Mouse (Mus musculus): ENCODE measurements around the gene Bcdin3d. TPM values are rescaled to one million over a fixed set of nuclear protein-coding genes. Genes with fewer than 3 reads are reported as not detected.

Gene Bcdin3d
- polyA plus RNA-seq, 1 experiment from 2014 or later = 13.2 TPM

Other genes with a start within 250 kb of the Bcdin3d start
- 0.45 and 1.00 TPM in 2 replicates for gene Kcnh3, start 249.9 kb downstream of the Bcdin3d start, polyA plus RNA-seq (2015; fragmentation: Nextera tagmentation; extraction: Ambion mirVana)
- gene Mcrs1, start 222.8 kb downstream of the Bcdin3d start, polyA plus RNA-seq (2015; fragmentation: Nextera tagmentation; extraction: Ambion mirVana) = 119 and 121 TPM in 2 replicates
- gene Prpf40b, start 179.6 kb downstream of the Bcdin3d start, polyA plus RNA-seq (2015; fragmentation: Nextera tagmentation; extraction: Ambion mirVana) = 35.0 and 42.6 TPM in 2 replicates
- 0.18 TPM in 1 of 2 replicates, not detected in the other for gene Fam186b, start 178.8 kb downstream of the Bcdin3d start, polyA plus RNA-seq (2015; fragmentation: Nextera tagmentation; extraction: Ambion mirVana)
- gene Fmnl3, start 104.2 kb downstream of the Bcdin3d start, polyA plus RNA-seq (2015; fragmentation: Nextera tagmentation; extraction: Ambion mirVana) = 16.3 and 17.3 TPM in 2 replicates
- gene Tmbim6, start 81.8 kb downstream of the Bcdin3d start, polyA plus RNA-seq (2015; fragmentation: Nextera tagmentation; extraction: Ambion mirVana) = 530 and 607 TPM in 2 replicates
- 4.7 and 5.9 TPM in 2 replicates for gene Nckap5l, start 17.0 kb downstream of the Bcdin3d start, polyA plus RNA-seq (2015; fragmentation: Nextera tagmentation; extraction: Ambion mirVana)
- gene Faim2, start 53.4 kb upstream of the Bcdin3d start, polyA plus RNA-seq (2015; fragmentation: Nextera tagmentation; extraction: Ambion mirVana) = 0.60 and 0.61 TPM in 2 replicates
- 0.11 TPM in 1 of 2 replicates, not detected in the other for gene Aqp2, start 104.3 kb upstream of the Bcdin3d start, polyA plus RNA-seq (2015; fragmentation: Nextera tagmentation; extraction: Ambion mirVana)
- gene Aqp5, start 116.1 kb upstream of the Bcdin3d start, polyA plus RNA-seq (2015; fragmentation: Nextera tagmentation; extraction: Ambion mirVana) = 0.65 and 1.1 TPM in 2 replicates
- not detected in 2 replicates for gene Aqp6, start 126.7 kb upstream of the Bcdin3d start, polyA plus RNA-seq (2015; fragmentation: Nextera tagmentation; extraction: Ambion mirVana)
- 108 and 120 TPM in 2 replicates for gene Racgap1, start 176.9 kb upstream of the Bcdin3d start, polyA plus RNA-seq (2015; fragmentation: Nextera tagmentation; extraction: Ambion mirVana)
- gene Asic1, start 195.6 kb upstream of the Bcdin3d start, polyA plus RNA-seq (2015; fragmentation: Nextera tagmentation; extraction: Ambion mirVana) = 2.2 and 2.4 TPM in 2 replicates
- gene Smarcd1, start 227.4 kb upstream of the Bcdin3d start, polyA plus RNA-seq (2015; fragmentation: Nextera tagmentation; extraction: Ambion mirVana) = 23.5 and 34.0 TPM in 2 replicates
- gene Gm17349, start 230.8 kb upstream of the Bcdin3d start, polyA plus RNA-seq (2015; fragmentation: Nextera tagmentation; extraction: Ambion mirVana) = not detected in 2 replicates
- 11.6 and 15.5 TPM in 2 replicates for gene Gpd1, start 242.8 kb upstream of the Bcdin3d start, polyA plus RNA-seq (2015; fragmentation: Nextera tagmentation; extraction: Ambion mirVana)